Mouse (Mus musculus) embryonic facial prominence, embryonic 10.5 days (tissue): Measurements from ENCODE around the gene Bach2. TPM values are rescaled to one million over a fixed set of nuclear protein-coding genes. Genes with fewer than 3 reads are reported as not detected.

Experiments
- DNase-seq: peaks from one replicate; pipeline ENCODE4 v3.0.0-alpha.2; 2017; ENCODE audit warnings: low spot score
- H3K27ac ChIP-seq: fragments of 300-500 bp; sonication (generic); replicated peaks from 2 replicates; pipeline ENCODE4 v1.5.1; 2016; ENCODE audit warnings: mild to moderate bottlenecking
- H3K27me3 ChIP-seq: fragments of 300-500 bp; sonication (generic); replicated peaks from 2 replicates; pipeline ENCODE4 v1.6.1; 2016; ENCODE audit warnings: low read depth, mild to moderate bottlenecking; ENCODE audit not compliant: poor library complexity, severe bottlenecking
- H3K36me3 ChIP-seq: fragments of 300-500 bp; sonication (generic); replicated peaks from 2 replicates; pipeline ENCODE4 v1.6.1; 2016; ENCODE audit warnings: mild to moderate bottlenecking, moderate library complexity
- H3K4me1 ChIP-seq: fragments of 300-500 bp; sonication (generic); 2 replicates; pipeline ENCODE4 v1.6.1; 2016
- H3K4me3 ChIP-seq: fragments of 300-500 bp; sonication (generic); 2 replicates; pipeline ENCODE4 v1.5.1; 2016; ENCODE audit warnings: mild to moderate bottlenecking, moderate library complexity
- H3K9me3 ChIP-seq: fragments of 300-500 bp; sonication (generic); 2 replicates; pipeline ENCODE4 v1.6.1; 2016; ENCODE audit warnings: mild to moderate bottlenecking
- WGBS: fragments of 180-500 bp; shearing (Covaris S2); methylation state at CpG from one replicate; pipeline ENCODE4 v1.1.7; 2016; 5-methylcytosine and 5-hydroxymethylcytosine counted together
- polyA plus RNA-seq: library from polyadenylated mRNA; unstranded; fragments of >200 nt; fragmentation: Nextera tagmentation; extraction: Ambion mirVana; gene quantifications from 2 replicates; pipeline ENCODE4 v1.2.1, GENCODE M21; 2016

The Bach2 gene
- polyA plus RNA-seq, 1 experiment from 2014 or later, result 12.2 TPM

DNA sequence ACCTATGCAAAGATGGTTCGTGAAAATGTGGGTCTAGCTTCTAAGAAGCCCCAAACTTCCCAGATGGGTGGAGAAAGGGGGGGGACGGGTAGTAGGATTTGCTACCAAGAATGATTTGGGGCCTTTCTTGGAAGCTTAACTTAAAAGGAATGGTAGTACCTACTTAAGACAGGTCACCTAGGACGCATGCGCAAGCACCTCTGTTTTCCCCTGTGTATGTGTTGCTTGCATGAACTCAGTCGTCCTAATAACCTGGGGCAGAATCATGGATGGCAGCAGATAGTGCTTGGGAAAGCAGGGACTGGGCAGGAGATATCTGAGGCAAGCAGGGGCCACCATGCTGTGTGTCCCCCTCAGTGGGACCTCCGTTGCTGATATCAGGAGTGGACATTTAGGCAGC, 7.4 kb downstream of the Bach2 start:
- H3K9me3 ChIP-seq, result no peaks in the 10 kb centered on the region
- H3K27me3 ChIP-seq, result peaks cover 2% of the 10 kb centered on the region
- WGBS, result 85% methylated on average over 6 of the region's 6 CpGs
- no peak overlapping the region for H3K27ac ChIP-seq
- H3K4me3 ChIP-seq, result no peak overlapping the region
- H3K4me1 ChIP-seq, result peaks cover 96% of the 10 kb centered on the region
- no peak for DNase-seq
- peaks cover 13% of the 10 kb centered on the region for H3K36me3 ChIP-seq

DNA sequence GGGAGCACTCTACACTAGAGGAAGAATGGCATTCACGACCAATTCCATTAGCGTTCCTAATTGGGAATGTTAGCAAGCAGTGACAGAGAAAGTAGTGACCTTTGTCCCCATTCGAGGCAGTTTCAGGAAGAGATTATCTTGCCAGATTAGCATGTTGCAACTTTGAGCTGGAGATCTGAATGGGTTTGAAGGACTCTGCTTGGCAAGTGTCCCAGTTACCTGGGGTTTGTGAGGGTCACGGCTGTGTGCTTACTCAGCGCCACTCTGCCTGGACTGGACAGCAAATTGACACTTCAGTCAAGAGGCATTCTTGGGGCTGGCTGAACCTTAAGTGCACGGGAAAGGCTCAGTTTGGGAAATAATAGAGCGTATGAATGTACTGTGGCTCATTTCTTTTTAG, 8.2 kb downstream of the Bach2 start:
- H3K9me3 ChIP-seq, result no peaks in the 10 kb centered on the region
- H3K27ac ChIP-seq, result no peak overlapping the region
- peaks cover 13% of the 10 kb centered on the region for H3K36me3 ChIP-seq
- peaks cover 2% of the 10 kb centered on the region; the same call in 1 of the 2 replicates for H3K27me3 ChIP-seq
- H3K4me3 ChIP-seq, result no peak overlapping the region
- peaks cover 96% of the 10 kb centered on the region for H3K4me1 ChIP-seq
- WGBS, result 23% methylated on average over 7 of the region's 7 CpGs
- no peak for DNase-seq

DNA sequence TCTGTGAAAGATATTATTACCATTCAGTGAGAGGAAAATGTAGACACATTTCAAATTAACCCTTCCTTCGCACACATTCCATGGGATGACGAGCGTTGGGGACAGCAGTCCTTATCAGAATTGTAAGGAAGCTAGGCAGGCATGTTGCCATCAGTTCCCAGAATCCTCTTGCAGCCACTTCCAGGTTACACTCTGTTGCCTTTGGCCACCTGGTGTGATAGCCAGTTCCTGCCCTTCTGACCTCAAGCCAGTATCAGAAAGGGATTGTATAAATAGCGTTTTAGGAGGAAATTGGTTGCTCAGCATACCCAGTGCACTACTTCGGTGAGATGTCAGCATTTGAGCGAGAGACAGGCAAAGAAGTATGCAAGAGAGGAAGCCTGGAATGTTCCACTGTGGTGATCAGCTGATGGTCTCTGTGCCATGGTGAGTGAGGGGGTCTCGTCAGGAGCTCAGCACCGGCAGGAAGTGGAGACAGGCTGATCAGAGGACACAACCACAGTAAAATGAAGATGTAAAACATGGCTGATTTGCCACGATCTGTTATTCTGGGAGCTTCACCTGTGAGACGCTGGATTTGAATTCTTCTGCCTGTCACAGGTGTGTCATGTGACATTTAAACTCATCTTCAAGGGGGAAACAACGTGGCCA, 9.0 kb downstream of the Bach2 start:
- H3K36me3 ChIP-seq, result peaks cover 17% of the 10 kb centered on the region
- peaks cover 96% of the 10 kb centered on the region for H3K4me1 ChIP-seq
- WGBS, result 68% methylated on average over 11 of the region's 11 CpGs

DNA sequence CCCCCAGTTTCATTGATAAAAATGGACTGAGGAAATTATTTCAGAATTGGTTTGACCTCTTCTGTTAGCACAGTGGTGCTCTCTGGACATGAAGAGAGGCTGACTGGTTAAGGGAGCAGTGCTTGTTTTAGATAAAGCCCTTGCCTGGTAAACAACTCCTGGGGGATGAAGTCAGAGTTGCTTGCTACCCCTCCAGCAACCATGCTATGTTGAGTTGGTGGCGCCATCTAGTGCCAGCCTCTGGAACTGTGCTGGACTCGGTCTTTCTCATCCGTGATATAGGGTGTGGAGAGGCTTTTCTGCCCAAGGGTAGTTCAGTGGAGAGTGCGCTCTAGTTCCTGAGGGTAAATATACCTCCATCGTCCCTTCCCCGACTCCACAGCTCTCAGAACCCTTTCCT, 9.6 kb downstream of the Bach2 start:
- no peak overlapping the region for H3K4me3 ChIP-seq
- peak; percentile 79 for DNase-seq
- peaks cover 90% of the 10 kb centered on the region for H3K4me1 ChIP-seq
- no peaks in the 10 kb centered on the region for H3K9me3 ChIP-seq
- WGBS, result 30% methylated on average over 6 of the region's 6 CpGs
- H3K27me3 ChIP-seq, result 0 out of 2 replicates have a peak, but pooled peaks cover 2% of the 10 kb centered on the region
- peaks cover 18% of the 10 kb centered on the region for H3K36me3 ChIP-seq
- H3K27ac ChIP-seq, result no peak overlapping the region

More for the DNA sequence above, 9.0 kb downstream of the Bach2 start:
- Histone ChIP-seq H3K27ac (no peak overlapping the region), H3K27me3 (peaks cover 2% of the 10 kb centered on the region; the same call in 1 of the 2 replicates), H3K4me3 (no peak overlapping the region), H3K9me3 (no peaks in the 10 kb centered on the region)
- DNase-seq, result no peak

DNA sequence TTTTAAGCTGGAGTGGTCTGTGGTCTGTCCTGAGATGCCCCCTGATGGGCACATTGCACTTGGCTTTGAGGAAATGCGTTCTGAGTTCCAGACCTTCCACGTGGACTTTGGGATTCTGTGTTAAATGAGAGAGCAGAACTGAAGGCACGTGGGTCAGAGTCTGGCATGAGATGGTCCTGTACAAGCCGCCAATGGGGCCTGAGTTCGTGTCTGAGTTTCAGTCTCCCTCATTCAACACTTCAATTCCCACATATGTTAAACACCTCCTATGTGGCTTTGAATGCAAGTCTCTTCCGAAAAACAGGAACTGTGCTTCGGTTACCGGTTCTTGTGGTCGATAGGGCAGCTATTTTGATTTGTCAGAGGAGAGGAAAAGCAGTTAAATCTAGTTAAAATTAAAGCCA, 10.4 kb downstream of the Bach2 start:
- Histone ChIP-seq H3K27ac (peak overlapping the region; percentile 4; the same call in 1 of the 2 replicates), H3K9me3 (no peaks in the 10 kb centered on the region), H3K4me1 (peaks cover 83% of the 10 kb centered on the region), H3K36me3 (peaks cover 18% of the 10 kb centered on the region), H3K4me3 (no peak overlapping the region), H3K27me3 (no peaks in the 10 kb centered on the region)
- DNase-seq, result no peak
- 68% methylated on average over 9 of the region's 9 CpGs for WGBS

DNA sequence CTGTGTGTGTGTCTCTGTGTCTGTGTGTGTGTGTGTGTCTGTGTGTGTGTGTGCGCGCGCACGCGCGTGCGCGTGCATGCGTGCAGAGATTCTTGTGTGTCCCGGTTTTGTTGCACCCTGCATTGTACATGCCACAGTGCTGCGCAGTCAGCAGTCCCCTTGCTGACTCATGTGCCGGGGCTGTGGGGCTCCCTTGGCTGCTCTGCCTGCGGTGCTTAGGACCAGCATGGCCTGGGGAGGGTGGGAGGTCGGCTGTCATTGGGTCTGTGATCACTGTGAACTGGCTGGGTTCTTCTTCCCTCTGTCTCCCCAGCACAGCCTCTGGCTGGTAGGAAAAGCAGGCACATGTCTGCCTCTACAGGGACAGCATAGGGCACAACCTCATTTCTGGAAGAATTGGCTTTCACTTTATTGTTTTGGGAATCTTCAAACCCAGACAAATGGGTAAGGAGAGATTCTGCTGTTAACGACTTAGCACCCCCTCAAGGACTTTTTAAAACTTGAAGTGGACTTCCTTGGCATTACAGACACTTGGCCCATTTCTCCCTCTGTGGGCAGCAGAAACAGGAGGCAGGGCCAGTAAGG, 11.2 kb downstream of the Bach2 start:
- 63% methylated on average over 15 of the region's 15 CpGs for WGBS
- Histone ChIP-seq H3K4me3 (peak overlapping the region; percentile 37), H3K4me1 (peaks cover 74% of the 10 kb centered on the region), H3K36me3 (peaks cover 12% of the 10 kb centered on the region), H3K9me3 (no peaks in the 10 kb centered on the region), H3K27me3 (no peaks in the 10 kb centered on the region), H3K27ac (peak overlapping the region; percentile 84)
- DNase-seq, result no peak

DNA sequence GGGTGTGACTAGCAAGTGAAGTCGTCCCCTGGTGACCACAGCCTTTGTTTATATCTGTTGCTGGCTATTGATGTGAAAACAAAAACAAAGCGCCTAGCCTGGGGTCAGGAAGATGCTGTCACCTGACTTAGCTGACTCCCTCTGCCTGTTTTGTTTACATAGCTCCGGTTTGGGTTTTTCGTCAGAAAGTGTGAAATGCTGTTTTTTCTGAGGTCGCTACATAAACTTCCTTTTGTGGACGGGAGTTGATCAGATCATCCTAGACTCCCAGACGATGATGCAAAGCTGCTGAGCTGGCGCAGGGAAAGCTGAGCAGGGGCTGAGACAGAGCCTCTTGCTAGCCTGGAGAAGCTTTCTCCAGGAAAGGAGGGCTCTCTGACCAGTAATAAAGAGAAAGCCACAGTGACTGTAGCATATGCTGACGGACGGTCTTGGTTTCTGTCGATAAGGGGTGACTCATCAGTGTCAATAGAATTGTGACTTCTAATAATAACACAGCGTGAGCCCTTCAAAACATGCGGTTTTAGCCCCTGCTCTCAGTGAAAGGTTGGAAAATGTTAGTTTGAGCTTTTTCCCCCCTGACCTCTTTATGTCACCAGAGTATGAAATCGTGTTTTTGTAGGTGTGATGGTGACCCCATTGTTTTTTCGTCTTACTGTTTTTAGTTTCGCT, 11.9 kb downstream of the Bach2 start:
- no peaks in the 10 kb centered on the region for H3K27me3 ChIP-seq
- 5% methylated on average over 16 of the region's 16 CpGs for WGBS
- H3K27ac ChIP-seq, result peak overlapping the region; percentile 84
- peaks cover 6% of the 10 kb centered on the region for H3K36me3 ChIP-seq
- H3K4me1 ChIP-seq, result peaks cover 72% of the 10 kb centered on the region
- H3K9me3 ChIP-seq, result no peaks in the 10 kb centered on the region
- DNase-seq, result no peak
- peak overlapping the region; percentile 37 for H3K4me3 ChIP-seq

DNA sequence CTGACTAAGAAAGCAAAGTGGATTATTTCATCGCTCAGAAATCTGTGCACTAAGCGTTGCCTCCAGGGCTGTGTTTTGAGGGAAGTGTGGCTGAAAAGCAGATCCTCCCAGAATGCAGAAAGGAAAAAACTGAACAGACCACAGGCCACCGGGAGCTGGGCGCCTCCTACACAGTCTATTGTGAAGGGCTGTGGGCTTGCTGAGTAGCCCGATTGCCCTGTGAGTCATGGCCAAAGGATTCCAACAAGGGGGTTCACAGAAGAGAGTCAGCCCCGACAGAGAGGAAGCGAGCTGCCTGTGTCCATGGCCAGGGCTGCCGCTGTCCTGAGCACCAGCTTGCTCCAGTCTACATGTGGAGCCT, 12.4 kb downstream of the Bach2 start:
- Histone ChIP-seq H3K36me3 (peaks cover 5% of the 10 kb centered on the region; the same call in 1 of the 2 replicates), H3K4me1 (peaks cover 67% of the 10 kb centered on the region), H3K27ac (peak overlapping the region; percentile 84), H3K4me3 (peak overlapping the region; percentile 37), H3K27me3 (no peaks in the 10 kb centered on the region), H3K9me3 (no peaks in the 10 kb centered on the region)
- DNase-seq, result peak; percentile 58
- 6% methylated on average over 8 of the region's 8 CpGs for WGBS

DNA sequence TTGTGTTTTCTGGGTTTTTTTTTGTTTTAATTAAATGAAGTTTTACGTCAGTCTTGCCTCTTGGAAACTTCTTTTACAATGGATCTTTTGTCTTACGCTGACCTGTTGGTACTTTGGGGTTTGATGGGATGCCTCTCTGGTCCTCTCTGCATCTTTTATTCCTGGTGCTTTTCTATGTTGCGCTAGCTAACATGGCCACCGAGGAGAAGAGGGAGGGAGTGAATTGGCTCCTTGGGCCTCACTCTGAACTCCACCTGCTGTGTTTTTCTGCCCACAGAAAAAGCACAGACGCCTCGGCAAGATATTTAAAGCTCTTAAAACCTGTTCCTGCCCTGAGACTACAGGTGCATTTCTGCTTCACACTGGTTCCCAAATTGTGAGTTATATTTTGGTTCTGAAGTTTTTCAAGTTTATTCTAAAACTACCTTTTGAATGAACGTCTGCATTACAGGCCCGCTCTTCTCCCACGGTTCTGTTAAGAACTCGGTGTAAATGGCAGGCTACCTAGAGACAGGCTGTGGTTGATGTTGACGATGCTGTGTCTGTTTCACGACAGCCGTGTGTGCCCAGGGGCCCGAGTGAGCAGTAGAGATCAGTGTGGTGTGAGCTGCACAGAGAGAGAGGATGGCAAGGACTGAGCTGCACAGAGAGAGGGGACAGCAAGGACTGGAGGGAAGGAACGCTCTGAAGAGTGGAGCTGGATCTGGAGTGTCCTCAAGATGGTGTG, 13.5 kb downstream of the Bach2 start:
- H3K27me3 ChIP-seq, result no peaks in the 10 kb centered on the region
- H3K4me1 ChIP-seq, result peaks cover 55% of the 10 kb centered on the region
- WGBS, result 49% methylated on average over 15 of the region's 15 CpGs
- peak overlapping the region; percentile 84; the same call in 1 of the 2 replicates for H3K27ac ChIP-seq
- no peak overlapping the region for H3K4me3 ChIP-seq
- no peaks in the 10 kb centered on the region for H3K9me3 ChIP-seq
- peaks cover 5% of the 10 kb centered on the region; the same call in 1 of the 2 replicates for H3K36me3 ChIP-seq
- DNase-seq, result no peak

DNA sequence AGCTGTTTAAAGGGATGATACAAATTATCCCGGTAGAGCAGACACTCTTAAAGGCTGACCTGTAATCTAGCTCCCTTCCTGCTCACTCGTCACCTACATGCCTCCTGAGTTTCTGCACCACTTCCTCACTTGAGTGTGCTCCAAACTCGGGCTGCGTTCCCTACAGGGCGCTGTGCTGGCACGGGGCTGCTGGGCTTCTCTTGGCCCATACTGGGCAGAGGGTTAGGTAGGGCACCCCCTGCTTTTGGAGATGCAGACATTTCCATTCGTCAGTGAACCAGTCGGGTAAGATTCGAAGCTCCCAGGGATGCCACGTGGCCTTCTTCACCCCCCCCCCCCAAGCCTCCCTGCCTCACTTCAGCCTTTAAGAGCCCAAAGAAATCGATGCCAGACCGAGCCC, 19.1 kb downstream of the Bach2 start:
- Histone ChIP-seq H3K4me1 (peaks cover 6% of the 10 kb centered on the region), H3K4me3 (no peak overlapping the region), H3K36me3 (peaks cover 4% of the 10 kb centered on the region), H3K27ac (no peak overlapping the region), H3K9me3 (no peaks in the 10 kb centered on the region), H3K27me3 (no peaks in the 10 kb centered on the region)
- WGBS, result 79% methylated on average over 12 of the region's 12 CpGs
- no peak for DNase-seq

DNA sequence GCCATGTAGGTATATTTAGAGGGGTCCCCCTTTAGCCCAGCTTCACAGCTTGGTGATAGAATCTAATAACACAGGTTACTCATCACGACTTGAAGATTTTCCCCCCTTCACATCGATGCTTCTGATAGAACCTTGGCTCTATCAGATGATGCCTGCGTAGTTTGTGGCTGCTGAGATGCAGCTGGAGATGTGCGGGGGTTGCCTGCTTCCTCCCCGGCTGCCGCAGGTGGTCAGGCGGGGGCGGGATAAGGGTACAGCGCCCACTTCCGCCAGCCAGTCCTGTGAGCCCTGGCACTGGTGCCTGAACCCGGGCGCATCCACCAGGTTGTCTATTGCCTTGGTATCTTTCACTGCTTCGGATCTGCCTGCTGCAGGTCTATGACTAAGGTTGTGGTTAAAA, 19.5 kb downstream of the Bach2 start:
- peaks cover 10% of the 10 kb centered on the region for H3K4me1 ChIP-seq
- no peaks in the 10 kb centered on the region for H3K9me3 ChIP-seq
- no peak for DNase-seq
- WGBS, result 87% methylated on average over 13 of the region's 13 CpGs
- H3K4me3 ChIP-seq, result no peak overlapping the region
- peaks cover 4% of the 10 kb centered on the region for H3K36me3 ChIP-seq
- no peaks in the 10 kb centered on the region for H3K27me3 ChIP-seq
- peak overlapping the region; percentile 44; the same call in 1 of the 2 replicates for H3K27ac ChIP-seq

DNA sequence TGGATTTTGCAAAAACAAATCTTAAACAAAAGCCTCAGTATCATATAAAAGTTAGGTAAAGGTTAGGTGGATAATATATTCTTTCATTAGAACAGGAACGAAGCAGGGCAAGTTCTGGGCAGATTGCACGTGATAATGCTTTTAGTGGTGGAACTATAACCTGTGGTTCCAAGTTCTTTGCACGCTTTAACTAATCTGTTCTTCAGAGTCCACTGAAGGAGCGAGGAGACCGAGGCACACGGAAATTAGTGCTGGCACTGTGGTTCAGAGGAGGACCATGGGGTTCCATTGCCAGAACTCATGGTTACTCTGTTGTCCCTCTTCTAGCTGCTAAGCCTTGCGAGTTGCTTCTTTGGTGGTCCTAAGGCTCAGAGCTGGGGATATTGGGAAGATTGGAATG, 20.0 kb downstream of the Bach2 start:
- H3K4me3 ChIP-seq, result no peak overlapping the region
- no peak for DNase-seq
- no peaks in the 10 kb centered on the region for H3K9me3 ChIP-seq
- peaks cover 15% of the 10 kb centered on the region for H3K4me1 ChIP-seq
- no peaks in the 10 kb centered on the region for H3K27me3 ChIP-seq
- H3K36me3 ChIP-seq, result peaks cover 4% of the 10 kb centered on the region
- no peak overlapping the region for H3K27ac ChIP-seq
- WGBS, result 93% methylated on average over 7 of the region's 7 CpGs
